Mouse (Mus musculus) kidney, postnatal 36 days (tissue): ENCODE measurements around the gene Per1.

Source experiments
- DNase-seq, 2 experiments: peaks; one replicate each; pipeline ENCODE4 v3.0.0; 2021 to 2022; ENCODE audit warnings: mixed read lengths in 2 of 2

The Per1 gene

DNA sequence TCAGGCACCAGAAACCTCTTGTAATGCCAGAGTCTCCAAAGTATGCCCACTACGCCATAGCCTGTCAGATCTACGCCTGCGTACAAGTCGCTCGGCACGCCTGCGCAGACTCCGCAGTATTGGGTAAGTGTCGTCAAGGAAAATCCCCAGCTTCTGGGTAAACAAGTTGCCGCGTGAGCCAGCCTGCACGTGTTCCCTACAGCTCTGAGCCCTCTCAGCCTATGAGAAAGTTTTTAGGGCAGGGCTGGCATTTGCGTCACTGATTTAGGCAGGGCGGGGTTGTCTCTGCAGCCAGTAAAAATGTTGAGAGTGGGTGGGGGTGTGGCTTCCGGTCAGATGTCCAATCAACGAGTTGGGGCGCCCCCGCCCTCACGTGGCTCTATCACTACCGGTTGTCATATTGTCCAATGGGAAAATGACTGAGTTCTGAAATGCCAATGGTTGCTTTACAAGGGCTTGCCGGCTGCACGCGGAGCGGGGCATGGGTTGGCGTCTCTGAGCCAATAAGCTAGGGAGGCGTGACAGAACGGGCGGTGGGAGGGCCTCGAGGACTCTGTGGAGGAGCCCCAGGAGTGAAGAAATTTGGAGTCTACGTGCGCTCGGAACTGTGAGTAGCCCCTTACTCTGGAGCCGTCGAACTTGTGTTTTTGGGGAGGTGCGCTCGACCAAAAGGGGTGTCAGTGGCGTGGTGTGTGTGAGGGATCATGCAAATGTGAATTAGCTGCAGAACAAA is at the start of gene Per1:
Gene Per1 (plus strand): TSS at position 521 of the 733 bp plus-strand sequence.
- DNase-seq = peak; percentile 99 to 100

DNA sequence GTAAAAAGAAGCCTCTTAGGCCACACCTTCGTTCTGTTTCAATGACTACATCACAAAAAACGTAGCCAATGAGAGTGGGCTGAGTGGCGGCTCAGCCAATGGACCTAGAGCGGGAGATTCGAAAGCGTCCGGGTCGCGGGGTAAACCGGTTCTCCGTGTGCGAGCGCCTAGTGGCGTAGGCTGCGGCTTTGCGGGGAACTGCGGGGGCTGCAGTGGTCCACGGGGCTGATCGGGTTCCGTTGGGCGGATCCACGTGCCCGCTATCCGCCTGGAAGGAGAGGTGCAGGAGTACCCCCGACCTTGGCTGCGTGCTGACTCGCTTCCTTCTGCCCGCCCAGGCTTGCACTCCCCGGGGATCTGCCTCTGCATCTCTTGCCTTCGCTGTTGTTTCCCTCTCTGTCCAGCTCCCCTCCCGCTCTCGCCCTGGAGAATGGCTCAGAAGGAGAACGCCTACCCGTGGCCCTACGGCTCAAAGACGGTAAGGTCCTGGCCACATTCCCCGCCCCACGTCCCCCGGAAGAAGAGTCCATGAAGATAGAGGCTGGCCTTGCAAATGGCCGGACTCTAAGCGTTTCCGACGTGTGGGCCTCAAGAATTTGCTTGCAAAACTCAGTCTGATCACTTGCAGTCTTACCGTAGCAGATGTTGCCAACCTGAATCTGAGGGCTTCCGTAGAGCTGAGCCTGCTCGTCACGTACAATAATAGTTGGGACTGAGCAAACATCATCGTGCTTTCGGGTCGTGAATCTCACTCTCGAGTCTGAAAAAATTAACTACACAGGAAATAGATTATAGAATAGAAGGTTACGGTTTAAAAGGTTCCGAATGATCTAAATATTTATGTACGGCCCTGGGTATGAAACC is 49.3 kb upstream of the Per1 start, which contains the start of gene Aurkb:
Gene Aurkb (plus strand): TSS at position 117 of the 864 bp plus-strand sequence.
- DNase-seq = peak; percentile 90 to 93

DNA sequence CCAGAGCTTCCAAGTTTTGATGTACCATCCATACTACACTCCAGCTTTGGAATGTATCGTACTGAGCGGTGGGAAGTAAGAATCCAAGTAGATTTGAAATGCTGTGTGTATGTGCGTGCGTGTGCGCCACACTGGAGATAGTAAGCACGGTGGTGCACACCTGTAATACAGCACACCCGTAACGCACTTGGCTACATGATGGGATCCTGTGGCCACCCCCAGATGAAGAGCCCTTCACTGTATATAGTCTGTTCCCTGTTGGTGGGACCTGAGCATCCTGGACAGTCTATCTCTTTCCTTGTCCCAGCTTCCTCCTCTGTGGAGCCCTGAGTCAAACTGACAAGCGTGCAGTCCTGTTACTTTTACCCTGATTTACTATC is 48.6 kb upstream of the Per1 start:
- no peak for DNase-seq

DNA sequence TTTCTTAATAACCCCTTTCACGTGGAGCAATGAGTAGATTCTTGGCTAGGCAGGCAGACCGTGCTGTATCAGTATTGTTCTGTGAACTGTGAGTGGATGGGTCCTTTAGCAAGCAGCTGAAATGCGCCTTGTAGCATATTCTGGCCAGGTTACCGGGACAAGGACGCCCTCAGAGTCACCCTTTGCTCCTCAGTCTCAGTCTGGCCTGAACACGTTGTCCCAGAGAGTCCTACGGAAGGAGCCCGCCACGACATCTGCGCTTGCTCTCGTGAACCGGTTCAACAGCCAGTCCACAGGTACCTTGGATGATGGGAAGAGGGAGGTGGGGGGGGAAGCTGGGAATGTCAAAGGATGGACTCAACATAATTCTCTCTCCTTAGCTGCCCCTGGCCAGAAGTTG is 47.4 kb upstream of the Per1 start:
- DNase-seq = no peak

DNA sequence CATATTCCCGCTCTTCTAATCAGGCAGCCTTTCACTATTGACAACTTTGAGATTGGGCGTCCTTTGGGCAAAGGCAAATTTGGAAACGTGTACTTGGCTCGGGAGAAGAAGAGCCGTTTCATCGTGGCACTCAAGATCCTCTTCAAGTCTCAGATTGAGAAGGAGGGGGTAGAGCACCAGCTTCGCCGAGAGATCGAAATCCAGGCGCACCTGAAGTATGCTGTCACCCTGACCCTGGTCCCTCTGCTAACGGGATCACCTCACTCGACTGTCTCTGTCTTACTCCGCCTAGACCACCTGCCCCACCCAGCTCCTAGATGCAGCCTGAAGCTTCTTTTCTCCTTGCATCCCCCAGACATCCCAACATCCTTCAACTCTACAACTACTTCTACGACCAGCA is 46.9 kb upstream of the Per1 start:
- no peak for DNase-seq

DNA sequence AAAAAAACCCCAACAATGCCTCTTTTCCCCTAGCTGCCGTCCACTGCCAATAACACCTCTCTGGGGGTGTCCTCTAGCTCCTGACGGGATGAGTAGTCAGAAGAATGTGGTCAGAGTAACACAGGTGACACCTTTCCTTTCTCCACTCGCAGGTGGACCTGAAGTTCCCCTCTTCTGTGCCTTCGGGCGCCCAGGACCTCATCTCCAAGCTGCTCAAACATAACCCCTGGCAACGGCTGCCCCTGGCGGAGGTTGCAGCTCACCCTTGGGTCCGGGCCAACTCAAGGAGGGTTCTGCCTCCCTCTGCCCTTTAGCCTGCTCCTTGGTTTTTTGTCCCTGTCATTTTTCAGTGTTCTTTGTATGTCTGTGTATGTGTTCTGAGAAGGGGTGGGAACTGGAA is 44.3 kb upstream of the Per1 start:
- DNase-seq = peak in 1 of 2 experiments; percentile 43

DNA sequence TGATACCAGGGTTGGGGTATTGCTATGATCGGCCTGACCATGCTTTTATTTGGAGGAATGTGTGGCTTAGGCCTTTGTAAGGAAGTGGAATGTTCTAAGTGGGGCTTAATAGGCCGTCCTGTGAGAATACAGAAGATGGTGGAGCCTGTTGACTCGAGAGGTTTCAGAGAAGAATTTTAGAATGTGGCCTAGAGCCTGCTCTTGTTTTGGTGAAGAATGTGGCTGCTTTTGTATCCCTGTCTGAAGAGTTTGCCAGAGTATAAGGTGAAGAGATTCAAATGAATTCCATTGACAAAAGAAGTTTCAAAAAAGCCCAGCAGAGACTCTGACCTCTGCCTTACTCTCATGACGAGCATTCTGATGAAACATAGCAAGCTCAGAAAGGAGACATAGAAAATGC is 43.2 kb upstream of the Per1 start:
- DNase-seq = no peak

DNA sequence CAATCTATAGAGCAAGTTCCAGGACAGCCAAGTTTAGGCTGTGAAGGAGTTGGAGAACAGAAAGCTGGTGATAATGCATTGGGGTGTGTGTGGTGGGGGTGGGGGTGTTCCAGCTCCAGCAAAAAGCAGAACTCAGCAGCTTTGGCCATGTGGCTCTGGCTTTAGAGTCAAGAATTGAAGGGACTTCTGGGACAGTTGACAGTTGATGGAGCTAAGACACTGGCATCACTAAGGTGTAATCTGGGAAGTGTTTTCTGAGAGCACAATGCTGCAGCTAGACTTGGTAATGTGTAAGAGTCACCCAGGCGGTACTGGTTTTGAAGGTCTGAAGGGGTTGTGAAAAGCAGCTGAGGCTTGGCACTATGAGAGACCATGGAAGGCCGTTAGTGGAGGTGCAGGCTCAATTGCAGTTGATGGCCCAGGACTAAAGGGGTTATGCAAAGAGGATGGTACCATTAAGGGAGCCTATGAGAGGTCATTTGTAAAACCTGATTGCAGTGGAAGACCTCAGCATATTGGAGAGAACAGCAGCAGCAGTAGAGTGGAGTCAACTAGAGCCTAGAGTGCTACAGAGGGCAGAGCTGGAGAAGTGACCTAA is 42.1 kb upstream of the Per1 start:
- DNase-seq = no peak

DNA sequence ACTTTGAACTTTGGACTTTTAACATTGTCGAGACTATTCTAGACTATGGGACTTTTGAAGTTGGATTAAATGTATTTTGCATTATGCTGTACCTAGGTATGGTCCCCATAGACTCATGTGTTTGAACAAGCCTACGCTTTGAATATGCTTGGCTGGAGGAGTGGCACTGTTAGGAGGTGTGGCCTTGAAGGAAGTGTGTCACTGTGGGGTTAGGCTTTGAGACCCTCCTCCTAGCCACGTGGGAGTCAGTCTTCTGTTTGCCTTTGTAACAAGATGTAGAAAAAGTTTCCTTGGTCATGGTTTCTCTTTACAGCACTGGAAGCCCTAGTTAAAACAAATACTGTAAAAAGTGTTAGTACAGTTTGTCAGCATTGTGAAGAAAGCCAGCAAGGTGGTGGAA is 41.2 kb upstream of the Per1 start:
- DNase-seq = no peak

DNA sequence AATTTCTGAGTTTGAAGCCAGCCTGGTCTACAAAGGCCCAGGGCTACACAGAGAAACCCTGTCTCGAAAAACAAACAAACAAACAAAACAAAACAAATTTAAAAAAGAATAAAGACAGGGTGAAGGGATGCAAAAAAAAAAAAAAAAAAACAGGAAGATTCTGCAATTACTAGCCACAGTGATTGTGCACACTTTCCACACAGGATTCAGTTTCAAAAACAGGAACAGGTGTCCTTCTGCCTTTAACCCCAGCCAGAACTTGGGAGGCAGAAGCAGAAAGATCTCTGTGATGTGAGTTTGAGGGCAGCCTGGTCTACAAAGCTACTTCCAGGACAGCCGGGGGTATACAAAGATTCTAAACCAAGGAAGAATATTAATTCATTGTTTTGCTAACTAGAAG is 36.8 kb upstream of the Per1 start:
- DNase-seq = no peak

DNA sequence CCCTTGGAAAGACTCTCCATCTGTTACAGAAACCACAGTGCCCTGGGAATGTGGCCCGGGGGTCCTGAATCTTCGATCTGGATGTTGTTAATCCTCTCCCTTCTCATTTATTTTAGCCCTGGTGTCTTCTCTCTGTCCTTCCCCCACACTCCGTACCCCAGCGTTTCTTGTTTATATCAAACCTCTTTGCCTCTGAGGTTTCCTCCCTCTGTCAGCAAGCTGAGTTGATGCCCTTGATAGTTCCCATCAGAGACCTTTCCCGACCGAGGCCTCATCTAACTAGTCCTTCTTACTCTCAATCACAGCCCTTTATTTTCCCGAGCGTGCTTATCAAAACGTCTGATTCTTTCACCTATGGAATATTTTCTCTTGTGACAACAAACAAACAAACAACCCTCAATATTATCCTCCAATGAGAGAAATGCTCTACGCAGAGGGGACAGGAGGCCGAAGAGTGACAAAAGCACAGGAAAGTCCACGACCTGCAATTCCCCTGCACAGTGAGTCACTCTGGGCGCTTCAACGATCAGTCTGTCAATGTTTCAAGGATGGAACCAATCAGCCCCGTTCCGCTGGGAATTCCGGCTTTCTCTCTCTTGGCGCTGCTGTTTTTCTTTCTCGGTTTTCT is 36.2 kb upstream of the Per1 start:
- no peak for DNase-seq

DNA sequence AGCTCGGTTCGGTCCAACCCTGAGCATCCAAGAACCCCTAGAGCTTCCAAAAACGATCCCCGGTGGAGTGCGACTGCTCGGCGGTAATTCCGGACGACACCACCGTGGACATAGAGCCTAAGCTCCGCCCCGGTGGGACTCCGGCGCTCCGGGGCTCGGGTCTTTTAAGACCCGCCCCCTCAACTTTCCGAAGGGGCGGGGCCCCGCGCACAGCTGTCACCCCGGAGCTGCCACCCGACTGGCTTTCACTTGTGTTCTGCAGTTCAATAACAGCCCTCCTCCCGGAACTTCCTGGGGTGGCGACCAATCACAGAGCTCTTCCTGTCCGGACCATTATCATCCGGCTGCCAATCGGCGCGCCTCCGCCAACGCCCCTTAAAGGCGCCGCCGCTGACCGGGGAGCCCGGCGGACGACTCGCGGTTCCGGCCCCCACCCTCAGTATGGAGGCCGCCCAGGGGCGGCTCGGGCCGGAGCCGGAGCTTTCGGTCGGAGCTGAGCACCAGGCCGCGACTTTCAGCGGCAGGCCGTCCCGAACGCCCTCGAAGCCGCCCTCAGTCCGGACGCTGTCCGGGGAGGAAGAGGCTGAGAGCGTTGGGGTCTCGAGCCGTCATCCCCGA is 35.6 kb upstream of the Per1 start, which contains the start of gene Borcs6:
Gene Borcs6 (plus strand): TSS at position 361 of the 618 bp plus-strand sequence.
- DNase-seq = peak; percentile 96 to 98

DNA sequence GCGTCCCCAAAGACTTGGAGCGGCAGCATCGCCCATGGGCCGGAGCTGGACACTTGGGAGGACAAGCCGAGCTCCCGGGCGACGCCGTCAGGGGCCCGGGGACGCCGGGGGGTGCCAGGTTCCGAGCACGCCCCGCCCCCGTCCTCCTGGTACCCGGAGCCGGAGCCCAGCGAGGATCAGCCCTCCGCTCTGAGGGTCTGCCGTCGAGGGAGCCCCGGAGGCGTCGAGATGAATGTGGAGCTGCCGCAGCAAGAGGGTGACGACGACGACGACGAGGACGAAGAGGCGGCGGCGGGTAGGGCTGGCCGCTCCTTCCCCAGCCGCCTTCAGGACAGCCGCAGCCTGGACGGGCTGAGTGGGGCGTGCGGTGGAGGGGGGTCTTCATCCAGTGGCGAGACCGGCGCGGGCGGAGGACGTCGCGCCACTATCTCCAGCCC is 35.0 kb upstream of the Per1 start:
- DNase-seq = peak in 1 of 2 experiments; percentile 74

DNA sequence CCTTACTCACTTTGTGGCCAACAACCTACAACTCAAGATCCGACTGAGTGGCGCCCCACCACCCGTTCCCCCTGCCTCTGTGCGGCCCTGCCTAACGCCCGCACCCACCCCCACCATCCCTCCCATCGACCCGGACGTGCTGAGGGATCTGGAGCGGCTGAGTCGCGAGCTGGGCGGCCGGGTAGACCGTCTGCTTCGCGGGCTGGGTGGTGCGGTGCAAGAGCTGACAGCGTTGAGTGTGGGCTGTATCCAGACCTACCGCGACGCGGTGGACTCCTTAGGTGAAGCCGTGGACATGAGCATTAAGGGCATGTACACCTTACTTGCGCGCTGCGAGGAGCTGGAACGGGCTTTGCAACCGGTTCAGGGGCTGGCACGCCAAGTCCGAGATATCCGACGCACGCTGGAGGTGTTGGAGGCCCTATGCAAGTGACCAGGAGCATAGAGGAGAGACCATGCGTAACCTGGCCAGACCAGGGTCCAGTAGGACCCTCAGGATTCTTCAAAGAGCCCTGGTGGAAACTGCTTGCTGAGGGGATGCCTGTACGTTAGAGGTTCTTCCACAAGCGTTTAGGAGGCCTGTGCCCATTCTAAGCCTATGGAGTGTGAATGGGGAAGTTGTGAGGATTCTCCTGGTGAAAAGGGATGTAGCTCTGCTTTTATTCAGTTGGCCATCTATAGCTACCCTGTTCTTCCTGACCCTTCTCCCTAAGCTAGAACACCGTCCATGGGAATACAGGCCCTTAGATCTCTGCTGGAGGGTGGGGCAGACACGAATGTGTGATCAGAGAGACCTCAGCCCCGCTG is 34.4 kb upstream of the Per1 start:
- DNase-seq = peak in 1 of 2 experiments; percentile 55

DNA sequence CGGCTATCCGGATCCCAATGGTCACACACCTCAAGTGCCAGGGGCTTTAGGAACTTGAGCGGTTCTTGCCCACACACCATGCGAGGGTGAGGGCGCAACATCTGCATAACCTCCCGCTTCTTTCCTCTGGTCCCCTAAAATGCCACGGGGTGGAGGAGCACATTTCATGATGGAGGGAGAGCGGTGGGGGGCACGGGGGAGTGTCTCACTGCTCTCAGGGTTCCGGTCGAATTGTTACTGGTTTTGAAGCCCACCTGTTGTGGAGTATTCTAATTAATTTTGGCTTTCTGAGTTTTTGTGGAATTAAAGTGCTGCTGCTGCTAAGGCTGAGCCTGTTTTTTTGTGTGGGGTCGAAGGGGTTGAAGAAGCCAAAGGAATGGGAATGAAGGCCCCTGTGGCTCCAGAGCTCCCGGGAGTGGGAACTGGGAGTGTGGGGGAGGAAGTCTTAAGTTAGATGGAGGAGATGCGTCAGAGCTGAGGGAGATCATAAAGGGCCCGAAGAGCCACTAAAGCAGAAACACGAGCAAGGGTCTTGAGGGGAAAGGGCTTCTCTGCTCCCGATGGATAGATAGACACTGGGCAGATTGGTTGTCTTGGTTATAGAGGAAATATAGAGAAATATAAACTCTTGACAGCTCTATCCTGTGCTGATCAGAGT is 33.6 kb upstream of the Per1 start:
- DNase-seq = peak in 1 of 2 experiments; percentile 20

DNA sequence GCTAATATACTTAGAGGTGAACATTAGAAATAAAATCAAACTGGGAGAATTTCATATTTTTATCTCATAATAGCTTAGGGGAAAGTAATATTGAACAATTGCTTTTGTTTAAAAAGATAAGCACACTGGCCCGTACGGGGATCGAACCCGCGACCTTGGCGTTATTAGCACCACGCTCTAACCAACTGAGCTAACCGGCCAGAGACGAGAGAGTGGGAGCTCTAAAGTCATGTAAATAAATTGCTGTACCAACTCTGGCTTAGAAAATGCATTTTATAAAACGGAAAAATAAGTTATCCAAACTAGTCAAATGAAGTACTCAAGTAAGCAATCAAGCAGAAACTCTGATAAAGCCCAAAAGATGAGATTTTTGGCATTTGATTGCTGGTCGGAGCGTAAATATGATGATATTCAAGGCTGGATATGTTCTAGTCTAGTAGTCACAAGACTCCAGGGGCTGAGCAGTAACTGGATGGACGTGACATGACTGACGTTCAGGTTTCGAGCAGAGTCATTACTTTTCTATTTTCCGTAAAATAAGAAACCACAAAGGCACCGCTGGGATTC is 32.7 kb upstream of the Per1 start:
- DNase-seq = peak; percentile 81 to 89

DNA sequence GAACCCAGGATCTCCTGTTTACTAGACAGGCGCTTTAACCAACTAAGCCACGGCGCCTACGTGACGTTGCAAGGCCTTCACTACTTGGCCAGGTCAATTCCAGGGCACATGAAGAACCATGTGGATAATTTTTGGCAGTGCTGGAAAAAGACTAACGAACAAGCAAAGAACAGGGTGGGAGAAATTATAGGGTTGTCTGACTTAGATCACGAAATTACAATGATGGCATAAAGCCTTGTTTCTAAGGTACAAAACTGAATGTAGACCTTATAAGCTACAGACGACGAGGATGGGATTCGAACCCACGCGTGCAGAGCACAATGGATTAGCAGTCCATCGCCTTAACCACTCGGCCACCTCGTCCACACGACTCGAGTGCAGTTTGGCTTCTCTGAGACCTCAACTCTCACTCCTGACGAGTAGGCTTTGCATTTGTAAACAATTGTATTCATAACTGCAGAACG is 32.2 kb upstream of the Per1 start:
- peak; percentile 95 to 96 for DNase-seq

DNA sequence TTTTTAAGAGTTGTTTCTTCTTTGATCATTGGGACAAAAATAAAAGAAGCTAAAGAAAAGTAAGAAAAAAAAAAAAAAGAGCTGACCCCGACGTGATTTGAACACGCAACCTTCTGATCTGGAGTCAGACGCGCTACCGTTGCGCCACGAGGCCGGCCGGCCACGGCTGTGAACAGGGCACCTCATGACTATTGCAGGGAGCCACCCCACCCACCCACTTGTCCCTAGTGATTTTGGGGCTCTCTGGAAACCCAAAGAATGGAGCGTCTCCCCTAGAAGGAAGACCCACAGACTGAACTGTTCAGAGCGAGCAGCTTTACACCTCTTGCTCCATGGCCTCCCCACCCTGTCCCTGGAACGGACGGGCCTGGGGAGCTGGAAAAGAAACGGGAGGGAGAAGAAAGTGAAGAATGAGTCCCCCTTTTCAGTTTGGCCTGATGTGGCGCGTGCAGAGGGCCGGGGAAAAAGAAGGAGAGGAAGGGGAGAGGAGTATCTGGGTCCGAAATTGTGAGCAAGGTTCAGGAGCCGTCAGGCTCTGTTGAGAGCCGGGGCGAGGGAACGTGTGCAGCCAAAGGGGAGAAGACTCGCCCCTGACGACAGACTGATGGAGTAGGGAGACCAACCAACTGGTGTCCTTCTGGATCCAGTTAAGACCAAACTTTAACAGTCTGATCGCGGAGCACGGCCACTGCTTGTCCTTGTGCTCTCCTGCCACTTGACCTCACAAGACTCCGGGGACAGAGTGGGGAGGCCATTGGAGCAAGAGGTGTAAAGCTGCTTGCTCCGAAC is 31.4 kb upstream of the Per1 start:
- DNase-seq = peak; percentile 74 to 89

DNA sequence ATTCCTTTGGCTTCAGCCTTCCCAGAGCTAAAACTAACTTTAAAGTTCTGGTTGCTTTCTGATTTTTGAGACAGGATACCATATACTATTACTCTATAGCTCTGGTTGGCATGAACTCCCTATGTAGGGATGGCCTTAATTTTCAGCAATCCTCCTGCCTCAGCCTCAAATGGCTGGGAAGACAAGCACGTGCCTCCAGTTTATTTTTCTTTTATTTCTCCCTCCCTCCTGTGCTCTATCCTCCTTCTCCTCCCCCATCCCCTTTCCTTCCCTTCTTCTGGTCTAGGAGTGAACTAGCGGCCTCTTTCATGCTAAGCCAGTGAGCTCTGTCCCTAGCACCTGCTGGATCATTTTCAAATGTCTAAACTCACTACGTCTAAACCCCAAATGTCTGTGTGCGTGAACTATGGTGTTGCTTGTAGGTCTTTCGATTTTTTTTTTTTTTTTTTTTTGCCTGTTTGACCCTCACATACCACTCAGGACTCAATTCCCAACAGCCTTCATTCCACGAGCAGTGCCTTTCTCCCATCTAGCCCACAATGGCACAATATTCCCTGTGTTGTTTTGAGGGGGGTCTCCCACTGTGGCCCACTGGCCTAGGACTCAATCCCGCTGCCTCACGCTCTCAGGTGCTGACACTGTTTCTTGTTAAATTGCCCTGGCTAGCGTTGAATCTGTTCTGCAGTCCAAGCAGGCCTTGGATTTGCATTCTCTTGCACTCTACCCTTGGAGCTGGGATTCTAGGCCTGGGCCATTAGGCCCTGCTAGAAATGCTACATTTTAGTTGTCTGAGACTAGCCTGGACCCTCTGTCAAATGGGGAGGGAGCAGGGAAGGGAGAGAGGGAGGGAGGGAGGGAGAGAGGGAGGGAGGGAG is 30.5 kb upstream of the Per1 start:
- no peak for DNase-seq
